Mouse (Mus musculus): ENCODE measurements around the gene Pip5k1b. TPM values are rescaled to one million over a fixed set of nuclear protein-coding genes. Genes with fewer than 3 reads are reported as not detected.

The Pip5k1b gene
- polyA plus RNA-seq, 1 experiment from 2014 or later, result 1.7 TPM

DNA sequence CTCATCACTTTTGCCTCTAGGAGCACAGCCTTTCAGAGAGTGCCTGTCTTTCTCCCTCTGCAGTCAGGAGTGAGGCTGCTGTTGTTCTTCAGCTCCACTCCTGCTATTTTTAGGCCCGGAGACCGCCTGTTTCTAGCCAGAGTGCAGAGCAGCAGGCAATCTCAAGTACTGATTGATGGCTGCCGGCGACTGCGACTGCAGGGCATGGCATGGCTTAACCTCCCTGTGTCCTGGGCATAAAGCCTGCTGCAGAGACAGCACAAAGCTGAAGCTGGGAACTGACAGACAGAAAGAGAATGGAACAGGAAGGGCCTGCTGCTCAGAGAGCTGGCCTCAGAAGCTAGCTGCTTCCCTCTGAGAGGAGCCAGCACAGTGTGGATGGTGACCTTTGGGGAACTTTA is 247.4 kb downstream of the Pip5k1b start:
- Histone ChIP-seq H3K27ac (peak overlapping the region; percentile 81), H3K4me1 (peaks cover 32% of the 10 kb centered on the region)
- WGBS, result 19% methylated on average over 5 of the region's 5 CpGs

DNA sequence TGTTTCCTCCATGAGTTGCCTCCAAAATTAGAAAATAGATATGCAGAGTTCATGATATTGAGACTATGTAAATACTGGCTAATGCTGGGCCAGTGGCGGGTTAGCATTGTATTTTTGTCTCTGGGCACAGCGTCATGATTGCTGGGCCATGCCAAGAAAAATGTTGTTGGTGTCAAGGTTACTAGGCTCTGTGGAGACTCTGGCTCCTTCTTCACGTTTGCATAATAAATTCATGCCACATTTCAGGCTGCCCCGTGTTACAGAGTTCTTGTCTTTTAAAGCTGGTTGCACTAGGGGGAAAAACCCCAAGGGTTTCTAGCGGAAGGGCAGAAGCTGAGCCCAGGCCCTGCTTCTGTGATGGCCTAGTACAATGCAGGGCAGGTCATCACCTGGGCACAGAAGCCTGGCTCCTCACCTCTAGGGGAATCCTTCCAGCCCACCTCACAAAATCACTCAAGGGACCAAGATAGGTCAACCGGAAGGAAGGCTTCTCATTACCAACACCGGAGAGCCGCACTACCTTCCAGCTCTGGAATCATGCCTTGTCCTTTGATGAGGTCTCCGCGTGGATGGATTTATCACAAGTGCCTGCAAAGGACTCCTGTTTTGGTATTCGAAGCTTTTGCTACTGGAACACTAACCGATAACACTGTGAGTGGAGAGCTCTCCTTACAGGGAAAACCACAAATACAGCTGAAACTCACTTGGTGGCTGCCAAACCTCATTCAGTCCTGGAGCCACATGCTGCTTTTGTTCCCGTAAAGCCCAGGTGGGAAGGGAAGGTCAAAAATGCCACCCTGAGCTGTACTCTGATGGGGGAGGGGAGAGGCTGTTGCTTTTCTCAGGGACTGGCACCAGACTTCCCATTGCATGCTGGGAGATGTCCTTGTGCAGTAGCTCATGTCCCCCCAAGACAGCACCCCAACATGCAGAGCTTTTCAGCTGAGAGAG is 248.1 kb downstream of the Pip5k1b start:
- Histone ChIP-seq H3K9me3 (no peaks in the 10 kb centered on the region), H3K4me1 (peaks cover 30% of the 10 kb centered on the region), H3K27me3 (ENCODE audit: poor library complexity, severe bottlenecking) (peaks cover 23% of the 10 kb centered on the region; the same call in 1 of the 2 replicates), H3K27ac (peak overlapping the region; percentile 81), H3K36me3 (replicated peaks) (no peaks in the 10 kb centered on the region), H3K4me3 (no peak overlapping the region)
- no peak for DNase-seq (ENCODE audit: extremely low spot score, low spot score)
- 68% methylated on average over 13 of the region's 13 CpGs for WGBS

More for the DNA sequence above, 247.4 kb downstream of the Pip5k1b start:
- no peaks in the 10 kb centered on the region for H3K9me3 ChIP-seq
- H3K27me3 ChIP-seq (ENCODE audit: poor library complexity, severe bottlenecking), result peaks cover 21% of the 10 kb centered on the region; the same call in 1 of the 2 replicates
- DNase-seq (ENCODE audit: extremely low spot score, low spot score), result peak; percentile 34
- no peaks in the 10 kb centered on the region for H3K36me3 ChIP-seq (replicated peaks)
- no peak overlapping the region for H3K4me3 ChIP-seq

DNA sequence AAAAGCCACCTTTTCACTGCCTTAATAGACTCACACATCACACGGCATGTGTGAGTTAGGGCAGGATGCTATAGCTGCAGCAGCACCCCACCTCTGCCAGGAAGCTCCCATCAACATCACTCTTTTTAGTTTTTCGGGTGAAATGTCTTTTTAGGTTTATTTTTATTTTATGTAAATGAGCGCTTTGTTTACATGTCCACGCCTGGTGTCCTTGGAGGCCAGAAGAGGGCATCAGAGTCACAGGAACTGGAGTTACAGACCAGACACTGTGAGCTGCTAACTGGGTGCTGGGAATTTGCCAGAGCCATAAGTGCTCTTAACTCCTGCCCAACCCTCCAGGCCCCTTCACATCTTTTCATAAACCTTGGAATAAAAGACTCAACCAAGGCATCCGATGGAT is 249.3 kb downstream of the Pip5k1b start:
- 88% methylated on average over 5 of the region's 5 CpGs for WGBS

DNA sequence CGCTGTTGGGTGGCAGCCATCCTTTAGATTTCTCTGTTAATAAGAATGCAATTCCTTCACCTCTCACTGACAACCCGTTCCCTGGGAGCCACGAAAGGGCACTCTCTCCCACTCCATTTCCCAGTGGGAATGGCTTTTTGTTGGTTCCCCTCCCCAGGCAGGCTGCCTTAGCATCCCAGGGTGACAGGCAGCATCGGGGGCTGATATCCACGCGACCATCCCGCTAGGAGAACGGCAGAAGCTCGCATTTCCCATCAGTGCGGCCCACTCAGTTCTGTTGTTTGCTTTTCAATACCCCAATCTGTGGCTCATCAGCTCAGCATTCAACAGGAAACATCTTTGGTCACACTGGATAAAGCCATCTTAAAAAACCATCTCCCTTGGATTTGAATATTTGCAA is 253.5 kb downstream of the Pip5k1b start:
- no peak overlapping the region for H3K27ac ChIP-seq
- DNase-seq (ENCODE audit: extremely low spot score, low spot score), result no peak
- no peak overlapping the region for H3K4me3 ChIP-seq
- H3K9me3 ChIP-seq, result no peaks in the 10 kb centered on the region
- H3K4me1 ChIP-seq, result peaks cover 28% of the 10 kb centered on the region
- no peaks in the 10 kb centered on the region for H3K36me3 ChIP-seq (replicated peaks)
- WGBS, result 55% methylated on average over 10 of the region's 10 CpGs
- peaks cover 10% of the 10 kb centered on the region; the same call in 1 of the 2 replicates for H3K27me3 ChIP-seq (ENCODE audit: poor library complexity, severe bottlenecking)

More for the DNA sequence above, 249.3 kb downstream of the Pip5k1b start:
- Histone ChIP-seq H3K27ac (no peak overlapping the region), H3K9me3 (no peaks in the 10 kb centered on the region), H3K36me3 (replicated peaks) (no peaks in the 10 kb centered on the region), H3K27me3 (ENCODE audit: poor library complexity, severe bottlenecking) (peaks cover 17% of the 10 kb centered on the region; the same call in 1 of the 2 replicates), H3K4me1 (peaks cover 33% of the 10 kb centered on the region), H3K4me3 (no peak overlapping the region)
- no peak for DNase-seq (ENCODE audit: extremely low spot score, low spot score)

DNA sequence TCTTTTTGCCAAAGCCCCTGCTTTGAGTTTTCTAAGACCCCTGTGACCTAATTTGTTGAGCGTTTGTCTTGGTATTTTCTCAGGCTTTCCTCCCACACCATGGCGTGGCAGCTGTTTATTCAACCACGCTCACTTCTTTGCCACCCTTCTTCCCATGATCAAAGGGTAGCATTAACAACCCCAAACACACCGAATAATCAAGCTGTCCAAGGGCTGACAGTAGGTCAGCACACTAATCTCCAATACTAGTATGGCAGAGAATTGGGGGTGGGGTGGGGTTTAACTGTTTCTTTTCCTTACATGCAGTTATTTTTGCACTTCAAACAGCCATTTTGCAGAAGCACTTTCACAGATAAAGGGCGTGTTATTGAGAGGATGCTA is 253.9 kb downstream of the Pip5k1b start:
- no peaks in the 10 kb centered on the region for H3K36me3 ChIP-seq (replicated peaks)
- no peaks in the 10 kb centered on the region for H3K9me3 ChIP-seq
- H3K27me3 ChIP-seq (ENCODE audit: poor library complexity, severe bottlenecking), result peaks cover 10% of the 10 kb centered on the region; the same call in 1 of the 2 replicates
- DNase-seq (ENCODE audit: extremely low spot score, low spot score), result no peak
- H3K4me3 ChIP-seq, result peak overlapping the region; percentile 39; the same call in 1 of the 2 replicates
- H3K4me1 ChIP-seq, result peaks cover 28% of the 10 kb centered on the region
- H3K27ac ChIP-seq, result peak overlapping the region; percentile 53
- 17% methylated on average over 5 of the region's 5 CpGs for WGBS

DNA sequence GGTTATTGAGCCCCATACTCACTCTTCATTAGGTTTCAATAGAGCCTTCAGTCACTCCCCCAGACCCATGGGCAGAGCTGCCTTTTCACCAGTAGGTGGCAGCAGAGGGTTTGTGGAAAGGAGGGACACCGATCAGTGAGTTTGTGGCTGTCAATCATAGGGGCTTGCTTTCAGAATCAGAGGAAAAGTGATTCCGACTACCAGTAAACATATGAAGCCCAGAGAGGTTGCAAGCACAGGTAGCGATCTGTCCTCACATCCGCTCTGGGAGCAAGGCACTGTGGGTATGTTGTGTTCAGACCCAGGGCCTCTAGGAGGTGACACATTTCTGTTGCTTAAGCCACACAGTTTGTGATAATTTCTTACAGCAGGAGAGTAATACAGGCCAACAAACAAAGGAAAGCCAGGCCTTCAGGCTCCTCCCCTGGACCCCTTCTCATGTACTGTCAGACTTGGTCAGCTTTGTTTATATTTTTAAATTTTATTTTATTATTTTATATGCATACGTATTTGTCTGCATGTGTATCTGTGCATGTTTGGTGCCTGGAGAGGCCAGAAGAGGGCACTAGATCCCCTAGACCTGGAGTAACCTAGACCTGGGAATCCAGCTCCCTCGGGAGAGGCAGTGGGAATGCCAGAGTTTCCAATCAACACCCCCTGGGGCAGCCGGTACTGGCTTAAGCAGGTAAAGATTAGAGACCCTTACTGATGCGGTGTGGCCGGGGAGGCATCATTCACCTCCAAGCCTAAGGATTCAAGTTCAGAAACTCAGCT is 254.5 kb downstream of the Pip5k1b start:
- peaks cover 10% of the 10 kb centered on the region; the same call in 1 of the 2 replicates for H3K27me3 ChIP-seq (ENCODE audit: poor library complexity, severe bottlenecking)
- WGBS, result 2% methylated on average over 9 of the region's 9 CpGs
- peak overlapping the region; percentile 39 for H3K4me3 ChIP-seq
- H3K9me3 ChIP-seq, result no peaks in the 10 kb centered on the region
- H3K27ac ChIP-seq, result peak overlapping the region; percentile 53
- H3K36me3 ChIP-seq (replicated peaks), result no peaks in the 10 kb centered on the region
- H3K4me1 ChIP-seq, result peaks cover 28% of the 10 kb centered on the region
- peak; percentile 84 for DNase-seq (ENCODE audit: extremely low spot score, low spot score)

GRCm38 (mm10) chr19:24293537-24293936 is 262.1 kb downstream of the Pip5k1b start:
- DNase-seq (ENCODE audit: extremely low spot score, low spot score), result no peak
- Histone ChIP-seq H3K4me1 (no peaks in the 10 kb centered on the region), H3K4me3 (no peak overlapping the region), H3K27me3 (ENCODE audit: poor library complexity, severe bottlenecking) (no peaks in the 10 kb centered on the region), H3K36me3 (replicated peaks) (no peaks in the 10 kb centered on the region), H3K27ac (no peak overlapping the region), H3K9me3 (no peaks in the 10 kb centered on the region)
- WGBS, result 90% methylated on average over 5 of the region's 5 CpGs

- Histone ChIP-seq H3K9me3 (no peaks in the 10 kb centered on the region), H3K4me3 (no peak overlapping the region), H3K4me1 (peaks cover 17% of the 10 kb centered on the region), H3K27ac (no peak overlapping the region), H3K36me3 (replicated peaks) (no peaks in the 10 kb centered on the region), H3K27me3 (ENCODE audit: poor library complexity, severe bottlenecking) (no peaks in the 10 kb centered on the region)
- WGBS, result 63% methylated on average over 4 of the region's 4 CpGs
- peak; percentile 37 for DNase-seq (ENCODE audit: extremely low spot score, low spot score)
Observed at GRCm38 (mm10) chr19:24284187-24284586, 271.5 kb downstream of the Pip5k1b start.

DNA sequence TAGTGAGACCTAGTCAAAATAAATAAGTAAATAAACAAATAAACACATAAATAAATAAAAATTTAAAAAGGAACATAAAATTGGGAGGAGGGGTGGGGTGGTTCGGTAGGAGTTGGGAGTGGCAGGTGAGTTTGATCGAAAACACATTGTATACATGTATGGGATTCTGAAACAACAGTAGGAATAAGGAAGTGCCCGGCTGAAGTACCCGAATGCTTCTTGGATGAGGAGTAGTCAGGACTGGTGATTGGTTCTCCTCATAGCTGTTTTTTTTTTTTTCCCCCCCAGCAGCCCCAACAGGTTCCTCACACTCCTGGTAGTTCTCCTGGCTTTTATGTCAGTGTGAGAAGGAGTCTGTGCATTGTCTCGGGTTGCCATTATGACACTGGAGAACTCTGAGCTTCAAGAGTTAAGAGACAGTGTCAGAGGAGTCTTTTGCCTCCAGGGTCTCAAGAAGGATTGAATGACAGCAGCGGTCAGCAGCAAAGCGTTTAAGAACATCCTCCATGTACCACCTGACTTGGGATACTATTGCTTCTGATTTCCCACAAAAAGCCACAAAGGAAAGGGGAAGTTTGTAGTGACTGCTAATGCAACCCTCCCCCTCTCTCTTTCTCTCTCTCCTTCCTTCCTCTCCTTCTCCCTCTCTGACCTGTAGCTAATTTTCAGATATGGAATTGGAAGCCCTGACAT is 274.2 kb downstream of the Pip5k1b start:
- H3K4me1 ChIP-seq, result peaks cover 22% of the 10 kb centered on the region
- peaks cover 17% of the 10 kb centered on the region for H3K36me3 ChIP-seq (replicated peaks)
- no peak for DNase-seq (ENCODE audit: extremely low spot score, low spot score)
- 72% methylated on average over 7 of the region's 7 CpGs for WGBS
- peak overlapping the region; percentile 72 for H3K4me3 ChIP-seq
- H3K9me3 ChIP-seq, result no peaks in the 10 kb centered on the region
- peak overlapping the region; percentile 96; the same call in 1 of the 2 replicates for H3K27ac ChIP-seq
- H3K27me3 ChIP-seq (ENCODE audit: poor library complexity, severe bottlenecking), result no peaks in the 10 kb centered on the region

- peak; percentile 83 for DNase-seq (ENCODE audit: extremely low spot score, low spot score)
- peak within 1 kb of the TSS; percentile 96 for H3K27ac ChIP-seq
- H3K9me3 ChIP-seq, result no peaks in the 10 kb centered on the region
- 1% methylated on average over 13 of the region's 22 CpGs for WGBS
- H3K36me3 ChIP-seq (replicated peaks), result peaks cover 24% of the 10 kb centered on the region
- peak within 1 kb of the TSS; percentile 72 for H3K4me3 ChIP-seq
- no peaks in the 10 kb centered on the region for H3K27me3 ChIP-seq (ENCODE audit: poor library complexity, severe bottlenecking)
- H3K4me1 ChIP-seq, result peaks cover 22% of the 10 kb centered on the region
Observed at GRCm38 (mm10) chr19:24280601-24281228, 275.0 kb downstream of the Pip5k1b start, which contains the start of gene Fxn. Fxn (minus strand) TSS chr19:24280605.

- WGBS, result under 1% methylated on average over 78 of the region's 78 CpGs
- Histone ChIP-seq H3K27me3 (ENCODE audit: poor library complexity, severe bottlenecking) (no peaks in the 10 kb centered on the region), H3K4me3 (peak overlapping the region; percentile 72), H3K9me3 (no peaks in the 10 kb centered on the region), H3K27ac (peak overlapping the region; percentile 96), H3K4me1 (peaks cover 22% of the 10 kb centered on the region), H3K36me3 (replicated peaks) (peaks cover 32% of the 10 kb centered on the region)
- peak; percentile 80 for DNase-seq (ENCODE audit: extremely low spot score, low spot score)
Observed at GRCm38 (mm10) chr19:24279706-24280600, 275.7 kb downstream of the Pip5k1b start.

All from forebrain, embryonic 10.5 days (tissue).